Mouse (Mus musculus) kidney, embryonic 15.5 days (tissue): ENCODE measurements around the gene Igsf9. TPM values are rescaled to one million over a fixed set of nuclear protein-coding genes. Genes with fewer than 3 reads are reported as not detected.

Source experiments
- ATAC-seq: fragments of 200-750 bp; cut with Nextera tagmentation; replicated peaks from 2 replicates; pipeline ENCODE4 v1.8.0; 2017; ENCODE audit warnings: moderate TSS enrichment; ENCODE audit not compliant: low FRiP score
- H3K27ac ChIP-seq: fragments of 300-500 bp; sonication (generic); 2 replicates; pipeline ENCODE4 v1.5.1; 2015; ENCODE audit warnings: mild to moderate bottlenecking, inconsistent platforms
- H3K27me3 ChIP-seq: fragments of 300-500 bp; sonication (generic); 2 replicates; pipeline ENCODE4 v1.6.1; 2015; ENCODE audit warnings: inconsistent platforms
- H3K36me3 ChIP-seq: fragments of 300-500 bp; sonication (generic); 2 replicates; pipeline ENCODE4 v1.6.1; 2015; ENCODE audit warnings: inconsistent platforms
- H3K4me1 ChIP-seq: fragments of 300-500 bp; sonication (generic); 2 replicates; pipeline ENCODE4 v1.6.1; 2015; ENCODE audit warnings: inconsistent platforms
- H3K4me2 ChIP-seq: fragments of 300-500 bp; sonication (generic); 2 replicates; pipeline ENCODE4 v1.6.1; 2015; ENCODE audit warnings: moderate library complexity, mild to moderate bottlenecking, inconsistent platforms
- H3K4me3 ChIP-seq: fragments of 300-500 bp; sonication (generic); replicated peaks from 2 replicates; pipeline ENCODE4 v1.5.1; 2015; ENCODE audit warnings: mild to moderate bottlenecking, inconsistent platforms
- H3K9ac ChIP-seq: fragments of 300-500 bp; sonication (generic); 2 replicates; pipeline ENCODE4 v1.6.1; 2015; ENCODE audit warnings: mild to moderate bottlenecking, inconsistent platforms
- H3K9me3 ChIP-seq: fragments of 300-500 bp; sonication (generic); replicated peaks from 2 replicates; pipeline ENCODE4 v1.6.1; 2016; ENCODE audit warnings: inconsistent platforms
- WGBS: fragments of 180-500 bp; shearing (Covaris S2); methylation state at CpG from one replicate; pipeline ENCODE4 v1.1.7; 2015; ENCODE audit warnings: mixed read lengths; 5-methylcytosine and 5-hydroxymethylcytosine counted together
- polyA plus RNA-seq: library from polyadenylated mRNA; unstranded; fragments of >200 nt; fragmentation: Nextera tagmentation; extraction: Ambion mirVana; gene quantifications from 2 replicates; pipeline ENCODE4 v1.2.1, GENCODE M21; 2015

Igsf9 gene
- polyA plus RNA-seq, 1 experiment from 2014 or later, result 46.0 TPM

GRCm38 (mm10) chr1:172452911-172453310 lies 28.7 kb upstream of the Igsf9 start:
- H3K27me3 ChIP-seq, result no peaks in the 10 kb centered on the region
- no peaks in the 10 kb centered on the region for H3K36me3 ChIP-seq
- H3K4me1 ChIP-seq, result peaks cover 13% of the 10 kb centered on the region
- H3K27ac ChIP-seq, result no peak overlapping the region
- H3K4me3 ChIP-seq, result no peak overlapping the region
- H3K4me2 ChIP-seq, result no peak overlapping the region
- ATAC-seq, result no peak
- WGBS, result 54% methylated on average over 2 of the region's 2 CpGs
- H3K9me3 ChIP-seq, result no peaks in the 10 kb centered on the region
- no peak overlapping the region for H3K9ac ChIP-seq

GRCm38 (mm10) chr1:172453810-172454209 lies 27.8 kb upstream of the Igsf9 start:
- H3K27ac ChIP-seq, result no peak overlapping the region
- WGBS, result 100% methylated on average over 2 of the region's 2 CpGs
- peaks cover 13% of the 10 kb centered on the region for H3K4me1 ChIP-seq
- H3K4me2 ChIP-seq, result no peak overlapping the region
- ATAC-seq, result no peak
- no peak overlapping the region for H3K4me3 ChIP-seq
- H3K9me3 ChIP-seq, result no peaks in the 10 kb centered on the region
- H3K27me3 ChIP-seq, result no peaks in the 10 kb centered on the region
- no peaks in the 10 kb centered on the region for H3K36me3 ChIP-seq
- H3K9ac ChIP-seq, result no peak overlapping the region

- Histone ChIP-seq H3K4me3 (no peak overlapping the region), H3K9ac (no peak overlapping the region), H3K9me3 (no peaks in the 10 kb centered on the region), H3K27ac (no peak overlapping the region), H3K27me3 (no peaks in the 10 kb centered on the region), H3K4me1 (peaks cover 13% of the 10 kb centered on the region), H3K36me3 (no peaks in the 10 kb centered on the region), H3K4me2 (no peak overlapping the region)
- 26% methylated on average over 4 of the region's 4 CpGs for WGBS
- no peak for ATAC-seq
Observed at GRCm38 (mm10) chr1:172455416-172455815, 26.2 kb upstream of the Igsf9 start.

- no peaks in the 10 kb centered on the region for H3K27me3 ChIP-seq
- ATAC-seq, result no peak
- peaks cover 8% of the 10 kb centered on the region for H3K4me1 ChIP-seq
- no peak overlapping the region for H3K27ac ChIP-seq
- H3K4me2 ChIP-seq, result no peak overlapping the region
- H3K4me3 ChIP-seq, result no peak overlapping the region
- H3K36me3 ChIP-seq, result no peaks in the 10 kb centered on the region
- 71% methylated on average over 7 of the region's 7 CpGs for WGBS
- no peaks in the 10 kb centered on the region for H3K9me3 ChIP-seq
- H3K9ac ChIP-seq, result no peak overlapping the region
Observed at GRCm38 (mm10) chr1:172456001-172456677, 25.4 kb upstream of the Igsf9 start.

- H3K9ac ChIP-seq, result no peak overlapping the region
- H3K27ac ChIP-seq, result no peak overlapping the region
- H3K4me1 ChIP-seq, result peaks cover 4% of the 10 kb centered on the region; the same call in 1 of the 2 replicates
Observed at GRCm38 (mm10) chr1:172457196-172457595, 24.4 kb upstream of the Igsf9 start.

GRCm38 (mm10) chr1:172458041-172458440 lies 23.5 kb upstream of the Igsf9 start:
- 86% methylated on average over 3 of the region's 3 CpGs for WGBS
- ATAC-seq, result no peak

More at GRCm38 (mm10) chr1:172457196-172457595, 24.4 kb upstream of the Igsf9 start:
- Histone ChIP-seq H3K27me3 (no peaks in the 10 kb centered on the region), H3K4me3 (no peak overlapping the region), H3K4me2 (no peak overlapping the region), H3K36me3 (no peaks in the 10 kb centered on the region), H3K9me3 (no peaks in the 10 kb centered on the region)
- 90% methylated on average over 3 of the region's 3 CpGs for WGBS
- ATAC-seq, result no peak

GRCm38 (mm10) chr1:172461602-172462001 lies 20.0 kb upstream of the Igsf9 start:
- Histone ChIP-seq H3K9me3 (no peaks in the 10 kb centered on the region), H3K9ac (no peak overlapping the region), H3K4me2 (no peak overlapping the region), H3K27ac (no peak overlapping the region), H3K4me3 (no peak overlapping the region), H3K4me1 (0 out of 2 replicates have a peak, but pooled peaks cover 5% of the 10 kb centered on the region), H3K36me3 (no peaks in the 10 kb centered on the region), H3K27me3 (no peaks in the 10 kb centered on the region)
- 71% methylated on average over 2 of the region's 2 CpGs for WGBS
- ATAC-seq, result no peak

More at GRCm38 (mm10) chr1:172458041-172458440, 23.5 kb upstream of the Igsf9 start:
- Histone ChIP-seq H3K4me2 (no peak overlapping the region), H3K9me3 (no peaks in the 10 kb centered on the region), H3K36me3 (no peaks in the 10 kb centered on the region), H3K27me3 (no peaks in the 10 kb centered on the region), H3K9ac (no peak overlapping the region), H3K4me1 (peaks cover 9% of the 10 kb centered on the region; the same call in 1 of the 2 replicates), H3K4me3 (no peak overlapping the region), H3K27ac (no peak overlapping the region)

GRCm38 (mm10) chr1:172462534-172462933 lies 19.1 kb upstream of the Igsf9 start:
- H3K9ac ChIP-seq, result no peak overlapping the region
- ATAC-seq, result peak; percentile 44; the same call in 1 of the 2 replicates
- no peaks in the 10 kb centered on the region for H3K36me3 ChIP-seq
- 66% methylated on average over 3 of the region's 3 CpGs for WGBS
- 0 out of 2 replicates have a peak, but pooled peaks cover 5% of the 10 kb centered on the region for H3K4me1 ChIP-seq
- H3K27me3 ChIP-seq, result no peaks in the 10 kb centered on the region
- no peak overlapping the region for H3K4me3 ChIP-seq
- no peaks in the 10 kb centered on the region for H3K9me3 ChIP-seq
- no peak overlapping the region for H3K27ac ChIP-seq
- no peak overlapping the region for H3K4me2 ChIP-seq

GRCm38 (mm10) chr1:172463387-172464333 lies 17.9 kb upstream of the Igsf9 start:
- 78% methylated on average over 16 of the region's 16 CpGs for WGBS
- ATAC-seq, result no peak
- no peak overlapping the region for H3K4me3 ChIP-seq

GRCm38 (mm10) chr1:172468301-172468877 lies 13.2 kb upstream of the Igsf9 start:
- Histone ChIP-seq H3K27ac (no peak overlapping the region), H3K4me2 (no peak overlapping the region), H3K36me3 (no peaks in the 10 kb centered on the region), H3K4me3 (no peak overlapping the region), H3K9me3 (no peaks in the 10 kb centered on the region), H3K4me1 (peaks cover 12% of the 10 kb centered on the region), H3K9ac (no peak overlapping the region), H3K27me3 (no peaks in the 10 kb centered on the region)
- WGBS, result 85% methylated on average over 11 of the region's 11 CpGs
- ATAC-seq, result no peak

More at GRCm38 (mm10) chr1:172463387-172464333, 17.9 kb upstream of the Igsf9 start:
- Histone ChIP-seq H3K9ac (no peak overlapping the region), H3K9me3 (no peaks in the 10 kb centered on the region), H3K27ac (no peak overlapping the region), H3K4me1 (0 out of 2 replicates have a peak, but pooled peaks cover 5% of the 10 kb centered on the region), H3K27me3 (no peaks in the 10 kb centered on the region), H3K36me3 (no peaks in the 10 kb centered on the region), H3K4me2 (no peak overlapping the region)

GRCm38 (mm10) chr1:172469373-172469772 lies 12.2 kb upstream of the Igsf9 start:
- Histone ChIP-seq H3K4me3 (no peak overlapping the region), H3K9me3 (no peaks in the 10 kb centered on the region), H3K27me3 (no peaks in the 10 kb centered on the region), H3K27ac (no peak overlapping the region), H3K36me3 (no peaks in the 10 kb centered on the region), H3K9ac (no peak overlapping the region), H3K4me2 (no peak overlapping the region), H3K4me1 (peaks cover 12% of the 10 kb centered on the region)
- no peak; the same call in 1 of the 2 replicates for ATAC-seq
- whole genome bisulfite sequencing, result 33% methylated on average over 5 of the region's 5 CpGs
